Mouse (Mus musculus) erythroid progenitor cell, adult 5-6 weeks (primary cell): ENCODE results near the gene Gm13539. TPM values are rescaled to one million over a fixed set of nuclear protein-coding genes. Genes with fewer than 3 reads are reported as not detected.

Experiments used
- ATAC-seq: replicated peaks from 2 replicates; pipeline ENCODE4 v1.8.0; 2016; ENCODE audit warnings: moderate number of reproducible peaks, mild to moderate bottlenecking, moderate TSS enrichment, inconsistent platforms; ENCODE audit not compliant: poor library complexity, low FRiP score, severe bottlenecking
- total RNA-seq, 2 experiments: library from RNA; stranded (forward) in 1 of 2; stranded (reverse) in 1 of 2; fragments of 150-400 nt in 1 of 2; fragments of 186-747, 209-891 nt in 1 of 2; gene quantifications; 2 replicates each; pipeline versions ENCODE4 v1.2.3 to v1.2.4; 2015 to 2017; ENCODE audit warnings: low replicate concordance in 2 of 2

Gene Gm13539
- total RNA-seq, 2 experiments from 2014 or later: not detected

GRCm38 (mm10) chr2:25822806-25823205, 40.7 kb downstream of the Gm13539 start, which contains the start of gene Lcn9:
Gene Lcn9, plus strand, starts transcription at chr2:25823153.
- ATAC-seq: no peak

DNA sequence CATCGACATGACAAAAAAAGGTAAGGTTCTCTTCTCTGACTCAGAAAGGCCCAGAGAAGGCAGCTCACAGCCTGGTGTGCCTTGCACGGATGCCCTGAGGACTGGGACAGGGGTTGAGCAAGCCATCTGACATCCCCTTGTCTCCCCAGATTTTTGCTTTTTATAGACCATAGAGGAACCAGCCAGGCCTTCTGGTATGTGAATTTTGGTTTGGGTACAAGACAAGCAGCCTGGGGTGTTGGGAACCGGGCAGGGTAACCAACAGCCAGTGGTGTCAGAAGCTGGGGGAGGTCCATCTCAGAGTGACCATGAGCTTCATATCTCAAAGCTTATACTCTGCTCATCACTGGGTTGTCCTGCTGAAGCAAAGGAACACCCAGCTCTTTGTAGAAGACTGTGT, 42.7 kb downstream of the Gm13539 start:
- no peak for ATAC-seq

GRCm38 (mm10) chr2:25828344-25828947, 46.4 kb downstream of the Gm13539 start:
- ATAC-seq: no peak

- no peak for ATAC-seq
Observed at GRCm38 (mm10) chr2:25830786-25831185, 48.7 kb downstream of the Gm13539 start.

DNA sequence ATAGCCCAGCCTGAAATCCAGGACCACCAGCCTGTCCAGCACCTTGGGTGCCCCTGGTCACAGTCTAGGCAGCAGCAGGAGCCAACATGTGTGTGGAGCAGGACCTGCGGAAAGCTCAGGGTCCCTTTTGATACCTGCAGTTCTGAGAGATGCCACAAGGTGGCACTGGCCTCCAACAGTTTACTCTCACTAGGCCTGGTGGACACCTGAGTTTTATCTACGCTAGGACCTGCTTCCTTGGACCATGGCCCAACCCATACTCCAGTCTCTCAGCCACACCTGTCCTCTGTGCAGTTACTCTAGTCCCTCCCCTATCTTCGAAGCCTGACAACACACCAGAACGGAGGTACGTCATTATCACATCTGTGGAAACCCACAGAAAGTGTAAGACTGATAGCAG, 54.2 kb downstream of the Gm13539 start:
- peak; percentile 70; the same call in 1 of the 2 replicates for ATAC-seq

Other genes starting within 250 kb of the Gm13539 start
- 6.8 and 10.5 TPM in 2 replicates for gene Traf2, start 235.3 kb upstream of the Gm13539 start, total RNA-seq (2015; ENCODE audit: low replicate concordance)
- gene Traf2, start 235.3 kb upstream of the Gm13539 start, total RNA-seq (2017; ENCODE audit: low replicate concordance): 5.0 and 17.6 TPM in 2 replicates
- 70.3 and 72.1 TPM in 2 replicates for gene Edf1, start 224.4 kb upstream of the Gm13539 start, total RNA-seq (2015; ENCODE audit: low replicate concordance)
- 58.1 and 65.0 TPM in 2 replicates for gene Edf1, start 224.4 kb upstream of the Gm13539 start, total RNA-seq (2017; ENCODE audit: low replicate concordance)
- gene Mamdc4, start 207.4 kb upstream of the Gm13539 start, total RNA-seq (2015; ENCODE audit: low replicate concordance): 0.72 TPM in 1 of 2 replicates, not detected in the other
- gene Mamdc4, start 207.4 kb upstream of the Gm13539 start, total RNA-seq (2017; ENCODE audit: low replicate concordance): 2.6 TPM in 1 of 2 replicates, not detected in the other
- gene Phpt1, start 207.0 kb upstream of the Gm13539 start, total RNA-seq (2015; ENCODE audit: low replicate concordance): 3.6 TPM in 1 of 2 replicates, not detected in the other
- 1.1 TPM in 1 of 2 replicates, not detected in the other for gene Phpt1, start 207.0 kb upstream of the Gm13539 start, total RNA-seq (2017; ENCODE audit: low replicate concordance)
- 0.36 TPM in 1 of 2 replicates, not detected in the other for gene Ajm1, start 200.5 kb upstream of the Gm13539 start, total RNA-seq (2015; ENCODE audit: low replicate concordance)
- gene Ajm1, start 200.5 kb upstream of the Gm13539 start, total RNA-seq (2017; ENCODE audit: low replicate concordance): not detected in 2 replicates
- 6.5 and 23.1 TPM in 2 replicates for gene Rabl6, start 173.7 kb upstream of the Gm13539 start, total RNA-seq (2015; ENCODE audit: low replicate concordance)
- 9.3 and 20.5 TPM in 2 replicates for gene Rabl6, start 173.7 kb upstream of the Gm13539 start, total RNA-seq (2017; ENCODE audit: low replicate concordance)
- not detected in 2 replicates for gene Ccdc183, start 164.6 kb upstream of the Gm13539 start, total RNA-seq (2015; ENCODE audit: low replicate concordance)
- not detected in 2 replicates for gene Ccdc183, start 164.6 kb upstream of the Gm13539 start, total RNA-seq (2017; ENCODE audit: low replicate concordance)
- 26.3 TPM in 1 of 2 replicates, not detected in the other for gene Tmem141, start 160.3 kb upstream of the Gm13539 start, total RNA-seq (2015; ENCODE audit: low replicate concordance)
- gene Tmem141, start 160.3 kb upstream of the Gm13539 start, total RNA-seq (2017; ENCODE audit: low replicate concordance): 5.5 TPM in 1 of 2 replicates, not detected in the other
- 85.1 and 103 TPM in 2 replicates for gene Fcna, start 154.2 kb upstream of the Gm13539 start, total RNA-seq (2015; ENCODE audit: low replicate concordance)
- gene Fcna, start 154.2 kb upstream of the Gm13539 start, total RNA-seq (2017; ENCODE audit: low replicate concordance): 28.7 and 55.7 TPM in 2 replicates
- not detected in 2 replicates for gene Lcn8, start 129.1 kb upstream of the Gm13539 start, total RNA-seq (2015; ENCODE audit: low replicate concordance)
- gene Lcn8, start 129.1 kb upstream of the Gm13539 start, total RNA-seq (2017; ENCODE audit: low replicate concordance): not detected in 2 replicates
- not detected in 2 replicates for gene Lcn5, start 124.3 kb upstream of the Gm13539 start, total RNA-seq (2015; ENCODE audit: low replicate concordance)
- gene Lcn5, start 124.3 kb upstream of the Gm13539 start, total RNA-seq (2017; ENCODE audit: low replicate concordance): not detected in 2 replicates
- not detected in 2 replicates for gene Lcn6, start 105.5 kb upstream of the Gm13539 start, total RNA-seq (2015; ENCODE audit: low replicate concordance)
- not detected in 2 replicates for gene Lcn6, start 105.5 kb upstream of the Gm13539 start, total RNA-seq (2017; ENCODE audit: low replicate concordance)
- gene Lcn10, start 99.5 kb upstream of the Gm13539 start, total RNA-seq (2015; ENCODE audit: low replicate concordance): not detected in 2 replicates
- gene Lcn10, start 99.5 kb upstream of the Gm13539 start, total RNA-seq (2017; ENCODE audit: low replicate concordance): not detected in 2 replicates
- not detected in 2 replicates for gene Obp2a, start 82.2 kb upstream of the Gm13539 start, total RNA-seq (2015; ENCODE audit: low replicate concordance)
- gene Obp2a, start 82.2 kb upstream of the Gm13539 start, total RNA-seq (2017; ENCODE audit: low replicate concordance): not detected in 2 replicates
- 2.5 and 3.2 TPM in 2 replicates for gene Bmyc, start 75.5 kb upstream of the Gm13539 start, total RNA-seq (2015; ENCODE audit: low replicate concordance)
- not detected in 2 replicates for gene Bmyc, start 75.5 kb upstream of the Gm13539 start, total RNA-seq (2017; ENCODE audit: low replicate concordance)
- gene Obp2b, start 45.2 kb upstream of the Gm13539 start, total RNA-seq (2015; ENCODE audit: low replicate concordance): not detected in 2 replicates
- gene Obp2b, start 45.2 kb upstream of the Gm13539 start, total RNA-seq (2017; ENCODE audit: low replicate concordance): not detected in 2 replicates
- not detected in 2 replicates for gene Lcn3, start 16.7 kb upstream of the Gm13539 start, total RNA-seq (2015; ENCODE audit: low replicate concordance)
- gene Lcn3, start 16.7 kb upstream of the Gm13539 start, total RNA-seq (2017; ENCODE audit: low replicate concordance): not detected in 2 replicates
- gene Lcn11, start 5.2 kb upstream of the Gm13539 start, total RNA-seq (2015; ENCODE audit: low replicate concordance): not detected in 2 replicates
- gene Lcn11, start 5.2 kb upstream of the Gm13539 start, total RNA-seq (2017; ENCODE audit: low replicate concordance): not detected in 2 replicates
- not detected in 2 replicates for gene Glt6d1, start 33.6 kb downstream of the Gm13539 start, total RNA-seq (2015; ENCODE audit: low replicate concordance)
- gene Glt6d1, start 33.6 kb downstream of the Gm13539 start, total RNA-seq (2017; ENCODE audit: low replicate concordance): not detected in 2 replicates
- gene Lcn9, start 40.9 kb downstream of the Gm13539 start, total RNA-seq (2015; ENCODE audit: low replicate concordance): not detected in 2 replicates
- gene Lcn9, start 40.9 kb downstream of the Gm13539 start, total RNA-seq (2017; ENCODE audit: low replicate concordance): not detected in 2 replicates
- not detected in 2 replicates for gene Sohlh1, start 65.0 kb downstream of the Gm13539 start, total RNA-seq (2015; ENCODE audit: low replicate concordance)
- not detected in 2 replicates for gene Sohlh1, start 65.0 kb downstream of the Gm13539 start, total RNA-seq (2017; ENCODE audit: low replicate concordance)
- gene Kcnt1, start 81.5 kb downstream of the Gm13539 start, total RNA-seq (2015; ENCODE audit: low replicate concordance): not detected in 2 replicates
- not detected in 2 replicates for gene Kcnt1, start 81.5 kb downstream of the Gm13539 start, total RNA-seq (2017; ENCODE audit: low replicate concordance)
- gene Camsap1, start 201.0 kb downstream of the Gm13539 start, total RNA-seq (2015; ENCODE audit: low replicate concordance): 18.9 and 31.4 TPM in 2 replicates
- gene Camsap1, start 201.0 kb downstream of the Gm13539 start, total RNA-seq (2017; ENCODE audit: low replicate concordance): 67.6 and 93.3 TPM in 2 replicates
- 1,305 and 1,318 TPM in 2 replicates for gene Ubac1, start 239.5 kb downstream of the Gm13539 start, total RNA-seq (2015; ENCODE audit: low replicate concordance)
- gene Ubac1, start 239.5 kb downstream of the Gm13539 start, total RNA-seq (2017; ENCODE audit: low replicate concordance): 1,008 and 1,122 TPM in 2 replicates